Mouse (Mus musculus) heart, adult 18-20 months (tissue): ENCODE data around the gene Rhbdd3. TPM values are rescaled to one million over a fixed set of nuclear protein-coding genes. Genes with fewer than 3 reads are reported as not detected.
A peak's percentile ranks its signal among the peaks of the same experiment; 100 is the strongest.

Experiments used
- DNase-seq, 2 experiments: peaks; one replicate each; pipeline ENCODE4 v3.0.0; 2021 to 2022; ENCODE audit warnings: mixed read lengths in 1 of 2
- total RNA-seq, 2 experiments: library from RNA; stranded (reverse); gene quantifications; 2 replicates each; pipeline ENCODE4 v1.2.3; 2021

Gene Rhbdd3
- total RNA-seq, 2 experiments from 2014 or later, result 25.6 to 28.2 TPM

GRCm38 (mm10) chr11:5114931-5115581 lies 16.3 kb downstream of the Rhbdd3 start:
- peak; percentile 79 to 90 for DNase-seq

GRCm38 (mm10) chr11:5125713-5126112 lies 27.0 kb downstream of the Rhbdd3 start:
- DNase-seq, result no peak

- DNase-seq, result no peak
Observed at GRCm38 (mm10) chr11:5129035-5129480, 30.3 kb downstream of the Rhbdd3 start.

- no peak for DNase-seq
Observed at GRCm38 (mm10) chr11:5130111-5130665, 31.5 kb downstream of the Rhbdd3 start.

- DNase-seq, result no peak
Observed at GRCm38 (mm10) chr11:5132751-5133150, 34.0 kb downstream of the Rhbdd3 start.

GRCm38 (mm10) chr11:5135914-5136313 lies 37.2 kb downstream of the Rhbdd3 start:
- peak; percentile 35 to 47 for DNase-seq

GRCm38 (mm10) chr11:5138642-5139041 lies 39.9 kb downstream of the Rhbdd3 start:
- DNase-seq, result no peak

GRCm38 (mm10) chr11:5139372-5139771 lies 40.6 kb downstream of the Rhbdd3 start:
- DNase-seq, result no peak

GRCm38 (mm10) chr11:5140619-5141018 lies 41.9 kb downstream of the Rhbdd3 start:
- peak; percentile 82 to 88 for DNase-seq

GRCm38 (mm10) chr11:5141252-5141651 lies 42.5 kb downstream of the Rhbdd3 start:
- peak; percentile 36 to 50 for DNase-seq

GRCm38 (mm10) chr11:5141965-5142364 lies 43.2 kb downstream of the Rhbdd3 start:
- no peak for DNase-seq

GRCm38 (mm10) chr11:5145600-5145999 lies 46.9 kb downstream of the Rhbdd3 start:
- no peak for DNase-seq

- no peak for DNase-seq
Observed at GRCm38 (mm10) chr11:5149249-5149648, 50.5 kb downstream of the Rhbdd3 start.

- DNase-seq, result no peak
Observed at GRCm38 (mm10) chr11:5149955-5150354, 51.2 kb downstream of the Rhbdd3 start.

- no peak for DNase-seq
Observed at GRCm38 (mm10) chr11:5150416-5151246, 51.9 kb downstream of the Rhbdd3 start.

- peak in 1 of 2 experiments; percentile 49 for DNase-seq
Observed at GRCm38 (mm10) chr11:5151247-5151630, 52.5 kb downstream of the Rhbdd3 start.

- DNase-seq, result no peak
Observed at GRCm38 (mm10) chr11:5151680-5152337, 53.1 kb downstream of the Rhbdd3 start, which contains the start of gene Emid1. TSS of gene Emid1 (minus strand) at chr11:5152257.

GRCm38 (mm10) chr11:5154961-5155805 lies 56.5 kb downstream of the Rhbdd3 start:
- peak; percentile 25 to 47 for DNase-seq
